Mouse (Mus musculus): ENCODE measurements around the gene Lrmda.

- TF ChIP-seq CTCF (IDR thresholded peaks at IDR 0.05; ENCODE audit: low read depth, low read length) (no peak), POLR2A (IDR thresholded peaks at IDR 0.05; ENCODE audit: borderline replicate concordance, low read depth, low read length) (no peak)
Observed at GRCm38 (mm10) chr14:21985981-21986732, 33.4 kb upstream of the Lrmda start.
